Mouse (Mus musculus): ENCODE data around the gene Stk19. TPM values are rescaled to one million over a fixed set of nuclear protein-coding genes. Genes with fewer than 3 reads are reported as not detected.
"Not testable (repeated sequence)": the region's sequence is repeated elsewhere in the genome, so short reads cannot be mapped to it uniquely, and the experiment has no call there.

Stk19 gene
- polyA plus RNA-seq, 1 experiment from 2014 or later: 32.1 TPM

DNA sequence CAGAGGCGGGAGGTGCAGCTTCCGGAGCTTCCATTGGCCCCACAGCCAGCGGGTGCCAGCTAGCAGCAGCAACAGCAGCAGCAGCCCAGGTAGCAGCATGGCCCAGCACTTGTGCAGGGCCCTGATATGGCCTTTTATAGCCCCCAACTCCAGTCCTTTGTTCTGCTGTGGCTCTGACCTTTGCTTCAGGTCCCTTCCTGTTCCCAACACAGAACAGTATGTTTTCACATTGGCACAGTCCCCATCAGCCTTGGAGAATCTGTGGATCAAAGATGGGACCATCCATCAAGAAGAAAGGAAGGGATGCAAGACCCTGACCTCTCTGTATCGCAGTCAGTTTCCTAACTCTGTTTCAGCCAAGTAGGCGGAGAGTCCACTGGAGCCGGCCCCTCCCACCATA is 32.4 kb downstream of the Stk19 start, which contains the start of gene Cyp21a1:
Cyp21a1 (minus strand) TSS at position 261 of the 400 bp plus-strand sequence.
- not testable (repeated sequence) for ATAC-seq (ENCODE audit: low FRiP score, low TSS enrichment); DNase-seq; H3K9ac ChIP-seq (replicated peaks; ENCODE audit: low read length); H3K36me3 ChIP-seq (ENCODE audit: control insufficient read depth, insufficient read depth, low read length); H3K27ac ChIP-seq (replicated peaks; ENCODE audit: low read depth, low read length); H3K4me1 ChIP-seq (ENCODE audit: control insufficient read depth, insufficient read depth, low read length); H3K27me3 ChIP-seq (ENCODE audit: control insufficient read depth, insufficient read depth, low read length); H3K9me3 ChIP-seq (ENCODE audit: control insufficient read depth, low read length); H3K4me2 ChIP-seq (ENCODE audit: low read length); H3K4me3 ChIP-seq (replicated peaks; ENCODE audit: low read depth, low read length)
- WGBS: 95% methylated on average over 4 of the region's 6 CpGs

DNA sequence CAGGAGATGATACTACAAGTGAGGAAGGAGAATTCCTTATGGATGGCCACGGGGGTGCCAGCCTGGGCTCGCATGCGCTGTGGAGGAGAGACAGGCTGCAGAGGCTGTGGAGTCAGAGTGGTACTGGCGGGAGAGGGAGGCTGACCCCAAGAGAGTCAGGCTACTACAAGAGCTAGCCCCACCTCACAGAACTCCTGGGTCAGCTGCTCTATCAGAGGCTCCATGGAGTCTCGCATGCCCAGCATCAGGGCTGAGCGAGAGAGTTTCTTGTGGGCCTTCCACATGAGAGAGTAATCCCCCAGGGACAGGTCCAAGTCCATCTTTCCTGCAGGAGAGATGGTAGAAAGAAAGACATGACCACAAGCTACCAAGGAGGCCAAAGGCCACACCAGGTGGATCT is 33.4 kb downstream of the Stk19 start:
- not testable (repeated sequence) for H3K4me3 ChIP-seq (replicated peaks; ENCODE audit: low read depth, low read length); H3K27ac ChIP-seq (replicated peaks; ENCODE audit: low read depth, low read length); ATAC-seq (ENCODE audit: low FRiP score, low TSS enrichment); H3K36me3 ChIP-seq (ENCODE audit: control insufficient read depth, insufficient read depth, low read length); H3K9ac ChIP-seq (replicated peaks; ENCODE audit: low read length); H3K9me3 ChIP-seq (ENCODE audit: control insufficient read depth, low read length); DNase-seq; H3K27me3 ChIP-seq (ENCODE audit: control insufficient read depth, insufficient read depth, low read length); H3K4me1 ChIP-seq (ENCODE audit: control insufficient read depth, insufficient read depth, low read length); H3K4me2 ChIP-seq (ENCODE audit: low read length)
- WGBS: 92% methylated on average over 6 of the region's 6 CpGs

DNA sequence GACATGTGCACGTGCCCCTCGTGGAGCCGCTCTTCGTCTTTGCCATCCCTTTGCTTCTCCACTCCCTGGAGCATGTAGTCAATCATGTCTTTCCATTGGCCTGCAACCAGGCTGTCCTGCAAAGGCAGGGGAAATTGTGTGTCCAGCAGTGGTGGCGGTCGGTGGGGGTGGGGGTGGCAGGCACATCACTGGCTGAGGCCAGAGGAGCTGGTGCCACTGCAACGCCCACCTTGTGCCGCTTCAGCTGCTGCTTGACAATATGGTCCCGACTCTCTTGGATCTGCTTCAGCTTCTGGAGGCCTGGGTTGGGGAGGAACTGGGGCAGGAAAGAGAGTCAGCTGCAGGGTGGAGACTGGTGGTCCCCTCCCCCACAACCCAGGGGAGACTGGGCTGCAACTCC is 34.0 kb downstream of the Stk19 start:
- not testable (repeated sequence) for H3K9me3 ChIP-seq (ENCODE audit: control insufficient read depth, low read length); H3K4me1 ChIP-seq (ENCODE audit: control insufficient read depth, insufficient read depth, low read length); H3K4me3 ChIP-seq (replicated peaks; ENCODE audit: low read depth, low read length); H3K27ac ChIP-seq (replicated peaks; ENCODE audit: low read depth, low read length); H3K4me2 ChIP-seq (ENCODE audit: low read length); ATAC-seq (ENCODE audit: low FRiP score, low TSS enrichment); H3K27me3 ChIP-seq (ENCODE audit: control insufficient read depth, insufficient read depth, low read length); H3K36me3 ChIP-seq (ENCODE audit: control insufficient read depth, insufficient read depth, low read length); H3K9ac ChIP-seq (replicated peaks; ENCODE audit: low read length); DNase-seq
- WGBS: 95% methylated on average over 9 of the region's 9 CpGs

DNA sequence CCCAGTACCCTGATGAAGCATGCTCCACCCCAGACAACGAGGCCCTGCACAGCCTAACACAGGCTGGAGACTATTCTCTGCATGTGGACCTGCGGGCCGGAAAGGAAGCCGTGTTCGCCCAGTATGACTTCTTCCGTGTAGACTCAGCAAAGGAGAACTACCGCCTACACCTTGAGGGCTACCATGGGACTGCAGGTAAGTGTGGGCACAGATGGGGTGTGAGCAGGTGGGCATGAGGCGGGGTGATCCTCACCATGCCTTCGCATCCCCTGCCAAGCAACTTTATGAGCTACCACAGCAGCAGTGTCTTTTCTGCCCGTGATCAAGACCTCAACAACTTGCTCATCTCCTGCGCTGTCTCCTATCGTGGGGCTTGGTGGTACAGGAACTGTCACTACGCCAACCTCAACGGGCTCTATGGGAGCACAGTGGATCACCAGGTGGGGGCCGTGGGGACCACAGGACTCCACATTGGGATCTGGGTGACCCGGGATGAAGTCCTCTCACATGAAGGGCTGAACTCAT is 35.9 kb downstream of the Stk19 start:
- H3K9ac ChIP-seq (replicated peaks; ENCODE audit: low read length); H3K9me3 ChIP-seq (ENCODE audit: control insufficient read depth, low read length); H3K4me3 ChIP-seq (replicated peaks; ENCODE audit: low read depth, low read length); H3K4me2 ChIP-seq (ENCODE audit: low read length); H3K27ac ChIP-seq (replicated peaks; ENCODE audit: low read depth, low read length); DNase-seq; H3K4me1 ChIP-seq (ENCODE audit: control insufficient read depth, insufficient read depth, low read length); ATAC-seq (ENCODE audit: low FRiP score, low TSS enrichment); H3K36me3 ChIP-seq (ENCODE audit: control insufficient read depth, insufficient read depth, low read length); H3K27me3 ChIP-seq (ENCODE audit: control insufficient read depth, insufficient read depth, low read length): not testable (repeated sequence)
- 95% methylated on average over 16 of the region's 16 CpGs for WGBS

DNA sequence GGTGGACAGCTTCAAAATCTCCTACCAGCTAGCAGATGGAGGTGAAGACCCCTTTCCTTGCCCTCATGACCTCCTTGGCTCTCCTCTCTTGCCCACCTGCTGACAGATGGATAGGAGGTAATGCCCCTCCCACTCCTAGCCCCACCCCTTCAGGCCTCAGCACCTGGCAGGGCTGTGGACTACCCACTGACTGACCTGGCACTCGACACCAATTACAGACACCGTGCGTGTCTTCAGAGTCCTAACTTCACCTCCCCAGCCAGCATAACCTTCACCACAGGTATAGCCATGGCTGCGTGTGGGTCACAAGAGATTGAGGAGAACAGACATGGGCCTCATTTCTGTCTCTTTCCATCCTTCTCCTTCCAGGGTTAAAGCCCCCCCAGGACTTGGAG is 37.2 kb downstream of the Stk19 start:
- Histone ChIP-seq H3K4me2 (ENCODE audit: low read length) (no peak overlapping the region), H3K9me3 (ENCODE audit: control insufficient read depth, low read length) (no peaks in the 10 kb centered on the region), H3K4me1 (ENCODE audit: control insufficient read depth, insufficient read depth, low read length) (no peaks in the 10 kb centered on the region), H3K36me3 (ENCODE audit: control insufficient read depth, insufficient read depth, low read length) (no peaks in the 10 kb centered on the region), H3K27me3 (ENCODE audit: control insufficient read depth, insufficient read depth, low read length) (no peaks in the 10 kb centered on the region), H3K4me3 (replicated peaks; ENCODE audit: low read depth, low read length) (no peak overlapping the region), H3K9ac (replicated peaks; ENCODE audit: low read length) (no peak overlapping the region), H3K27ac (replicated peaks; ENCODE audit: low read depth, low read length) (no peak overlapping the region)
- ATAC-seq (ENCODE audit: low FRiP score, low TSS enrichment): no peak
- 88% methylated on average over 4 of the region's 4 CpGs for WGBS
- DNase-seq: no peak

DNA sequence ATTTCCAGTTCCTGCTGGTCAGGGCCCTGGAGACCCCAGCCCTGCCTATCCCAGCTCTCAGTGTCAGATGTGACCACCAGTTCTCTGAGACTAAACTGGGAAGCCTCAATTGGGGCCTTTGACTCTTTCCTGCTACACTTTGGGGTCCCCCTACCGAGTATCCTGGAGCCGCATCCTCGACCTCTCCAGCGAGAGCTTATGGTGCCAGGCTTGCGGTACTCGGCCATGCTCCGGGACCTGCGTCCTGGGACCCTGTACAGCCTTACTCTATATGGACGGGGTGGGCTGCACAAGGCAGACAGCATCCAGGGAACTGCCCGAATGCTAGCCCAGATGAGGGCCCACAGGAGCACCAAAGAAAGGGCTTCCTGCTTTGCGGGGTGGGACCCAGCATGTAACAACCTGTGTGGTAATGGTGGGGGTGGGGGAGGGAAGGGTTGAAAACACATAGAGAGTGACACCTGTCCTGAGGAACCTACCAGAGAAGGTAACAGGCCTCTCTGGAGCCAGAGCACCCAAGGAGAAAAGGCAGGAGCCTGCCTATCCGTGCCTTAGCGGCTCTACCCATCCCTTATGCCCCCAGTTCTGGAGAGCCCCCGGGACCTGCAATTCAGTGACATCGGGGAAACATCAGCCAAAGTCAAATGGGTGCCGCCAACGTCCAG is 37.7 kb downstream of the Stk19 start:
- DNase-seq: no peak
- Histone ChIP-seq H3K27ac (replicated peaks; ENCODE audit: low read depth, low read length) (no peak overlapping the region), H3K4me2 (ENCODE audit: low read length) (no peak overlapping the region), H3K9ac (replicated peaks; ENCODE audit: low read length) (no peak overlapping the region), H3K9me3 (ENCODE audit: control insufficient read depth, low read length) (no peaks in the 10 kb centered on the region), H3K27me3 (ENCODE audit: control insufficient read depth, insufficient read depth, low read length) (no peaks in the 10 kb centered on the region), H3K4me3 (replicated peaks; ENCODE audit: low read depth, low read length) (no peak overlapping the region), H3K4me1 (ENCODE audit: control insufficient read depth, insufficient read depth, low read length) (no peaks in the 10 kb centered on the region), H3K36me3 (ENCODE audit: control insufficient read depth, insufficient read depth, low read length) (no peaks in the 10 kb centered on the region)
- WGBS: 93% methylated on average over 14 of the region's 17 CpGs
- ATAC-seq (ENCODE audit: low FRiP score, low TSS enrichment): no peak

DNA sequence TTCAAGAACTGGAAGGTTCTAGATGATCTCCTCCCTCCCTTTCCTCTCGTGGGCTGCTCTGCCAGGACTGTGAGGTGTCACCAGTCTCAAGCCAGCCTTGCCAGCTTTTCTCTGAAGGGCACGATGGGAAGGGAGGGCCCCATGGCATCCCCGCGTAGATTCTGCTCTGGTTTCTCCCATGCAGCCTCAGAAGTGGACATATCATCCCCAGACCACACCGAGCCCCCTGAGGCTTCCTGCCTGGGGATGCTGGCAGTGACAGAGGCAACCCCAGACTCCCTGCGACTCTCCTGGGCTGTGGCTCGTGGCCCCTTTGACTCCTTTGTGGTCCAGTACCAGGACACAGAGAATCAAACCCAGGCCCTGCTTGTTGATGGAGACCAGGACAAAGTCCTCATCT is 38.7 kb downstream of the Stk19 start:
- H3K4me2 ChIP-seq (ENCODE audit: low read length); H3K9me3 ChIP-seq (ENCODE audit: control insufficient read depth, low read length); H3K36me3 ChIP-seq (ENCODE audit: control insufficient read depth, insufficient read depth, low read length); H3K27me3 ChIP-seq (ENCODE audit: control insufficient read depth, insufficient read depth, low read length); H3K4me1 ChIP-seq (ENCODE audit: control insufficient read depth, insufficient read depth, low read length); ATAC-seq (ENCODE audit: low FRiP score, low TSS enrichment); H3K4me3 ChIP-seq (replicated peaks; ENCODE audit: low read depth, low read length); H3K9ac ChIP-seq (replicated peaks; ENCODE audit: low read length); DNase-seq; H3K27ac ChIP-seq (replicated peaks; ENCODE audit: low read depth, low read length): not testable (repeated sequence)
- WGBS: 83% methylated on average over 6 of the region's 7 CpGs

DNA sequence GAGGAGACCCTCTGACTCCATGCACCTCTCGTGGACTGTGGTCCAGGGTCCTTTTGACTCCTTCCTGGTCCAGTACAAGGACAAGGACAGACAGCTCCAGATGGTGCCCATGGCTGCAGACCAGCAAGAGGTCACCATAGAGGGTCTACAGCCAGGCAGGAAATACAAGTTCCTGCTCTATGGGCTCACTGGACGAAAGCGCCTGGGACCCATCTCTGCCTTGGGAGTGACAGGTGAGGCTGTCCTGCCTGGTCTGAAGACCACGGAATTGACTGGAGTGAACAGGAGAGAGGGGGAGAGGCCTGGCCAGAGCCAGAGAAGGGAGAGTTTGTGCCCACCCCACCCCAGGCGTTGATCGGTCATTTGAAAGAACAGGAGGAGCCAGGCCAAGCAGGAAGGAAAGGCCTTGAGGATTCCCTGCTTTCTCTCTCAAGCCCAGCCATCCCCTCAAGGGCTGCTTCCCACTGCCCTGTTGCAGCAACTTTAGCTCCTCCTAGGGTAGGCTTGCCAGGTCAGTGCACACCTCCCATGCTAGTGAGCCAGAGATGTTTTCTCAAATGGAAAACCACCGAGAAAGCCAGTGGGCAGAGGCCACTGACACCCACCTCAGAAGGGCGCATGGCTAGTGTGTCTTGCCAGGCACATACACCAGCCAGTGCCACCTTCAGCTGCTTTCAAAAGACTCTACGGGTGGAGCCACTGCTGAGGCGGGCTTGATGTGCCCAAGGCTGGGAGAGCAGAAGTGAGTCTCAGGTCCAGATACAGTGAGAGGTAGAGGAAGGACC is 39.3 kb downstream of the Stk19 start:
- H3K4me2 ChIP-seq (ENCODE audit: low read length); H3K27me3 ChIP-seq (ENCODE audit: control insufficient read depth, insufficient read depth, low read length); H3K27ac ChIP-seq (replicated peaks; ENCODE audit: low read depth, low read length); DNase-seq; H3K4me3 ChIP-seq (replicated peaks; ENCODE audit: low read depth, low read length); H3K9me3 ChIP-seq (ENCODE audit: control insufficient read depth, low read length); H3K9ac ChIP-seq (replicated peaks; ENCODE audit: low read length); H3K36me3 ChIP-seq (ENCODE audit: control insufficient read depth, insufficient read depth, low read length); H3K4me1 ChIP-seq (ENCODE audit: control insufficient read depth, insufficient read depth, low read length); ATAC-seq (ENCODE audit: low FRiP score, low TSS enrichment): not testable (repeated sequence)
- WGBS: 92% methylated on average over 10 of the region's 10 CpGs

Data from midbrain, embryonic 14.5 days (tissue).